Comparison of ENCODE assay signal across 27 mouse cellular contexts in genomic region chr9:40825601-40826000, GRCm38 (mm10). TPM values are rescaled to one million over a fixed set of nuclear protein-coding genes. Genes with fewer than 3 reads are reported as not detected.
DNase-seq lines count a peak whose midpoint lies in the region; ATAC-seq lines count a peak whose summit lies in the region.
"Had no signal": no experiment of that assay in that cellular context is flagged by ENCODE, and none has a peak within 500 bp of the region (broad histone marks: within the 10 kb centered on the region; RNA-seq: fewer than 3 reads in every experiment).

No protein-coding gene starts in this region.

- H3K4me3 ChIP-seq in kidney, embryonic 14.5 days (ENCODE audit: low read length): no peak overlapping the region
- H3K4me3 ChIP-seq: forebrain, embryonic 13.5 days; heart, embryonic 10.5 days; hindbrain, embryonic 12.5 days; intestine, embryonic 15.5 days; limb, embryonic 10.5 days; limb, embryonic 15.5 days; liver, embryonic 15.5 days; lung, embryonic 15.5 days; midbrain, embryonic 12.5 days; neural tube, embryonic 13.5 days had no signal

- H3K27me3 ChIP-seq in kidney, embryonic 14.5 days (ENCODE audit: control insufficient read depth, insufficient read depth, low read length): no peaks in the 10 kb centered on the region
- H3K27me3 ChIP-seq: hindbrain, embryonic 12.5 days; intestine, embryonic 15.5 days; limb, embryonic 15.5 days; lung, embryonic 15.5 days; neural tube, embryonic 13.5 days had no signal

- no peaks in the 10 kb centered on the region for H3K36me3 ChIP-seq in kidney, embryonic 14.5 days (ENCODE audit: control insufficient read depth, insufficient read depth, low read length)
- H3K36me3 ChIP-seq: heart, embryonic 10.5 days; hindbrain, embryonic 12.5 days; intestine, embryonic 15.5 days; limb, embryonic 10.5 days; limb, embryonic 15.5 days; liver, embryonic 15.5 days; lung, embryonic 15.5 days; midbrain, embryonic 12.5 days; neural tube, embryonic 13.5 days had no signal

- no peaks in the 10 kb centered on the region for H3K9me3 ChIP-seq in kidney, embryonic 14.5 days (ENCODE audit: control insufficient read depth, low read length)
- H3K9me3 ChIP-seq: forebrain, embryonic 13.5 days; heart, embryonic 10.5 days; hindbrain, embryonic 12.5 days; intestine, embryonic 15.5 days; limb, embryonic 10.5 days; limb, embryonic 15.5 days; liver, embryonic 15.5 days; lung, embryonic 15.5 days; midbrain, embryonic 12.5 days; neural tube, embryonic 13.5 days had no signal

- peak; percentile 19 for DNase-seq in embryo, embryonic 11 days
- DNase-seq in embryo, embryonic 9.5 days (ENCODE audit: extremely low spot score): no peak
- peak; percentile 22 for DNase-seq in kidney, adult 9 months
- DNase-seq in kidney, postnatal 14 days: peak; percentile 49
- DNase-seq in kidney, postnatal 36 days: peak; percentile 35 to 60
- DNase-seq in retina, postnatal 1 day: no peak
- DNase-seq: cerebellum, adult 8-10 months; gastrocnemius, postnatal 25 days; heart, adult 11 months; layer of hippocampus, adult 9-11 months; thymus, adult 2 months; thymus, postnatal 4 days had no signal

- H3K27ac ChIP-seq in kidney, embryonic 14.5 days (ENCODE audit: low read depth, low read length): no peak overlapping the region
- H3K27ac ChIP-seq: forebrain, embryonic 13.5 days; heart, embryonic 10.5 days; hindbrain, embryonic 12.5 days; hindbrain, postnatal 0 days; intestine, embryonic 15.5 days; limb, embryonic 10.5 days; limb, embryonic 15.5 days; liver, embryonic 15.5 days; lung, embryonic 15.5 days; midbrain, embryonic 12.5 days; neural tube, embryonic 13.5 days had no signal

- H3K4me2 ChIP-seq in kidney, embryonic 14.5 days (replicated peaks; ENCODE audit: low read depth, low read length): no peak overlapping the region
- H3K4me2 ChIP-seq: forebrain, embryonic 13.5 days; hindbrain, embryonic 12.5 days; intestine, embryonic 15.5 days; limb, embryonic 15.5 days; liver, embryonic 15.5 days; lung, embryonic 15.5 days; midbrain, embryonic 12.5 days; neural tube, embryonic 13.5 days had no signal

- no peak for ATAC-seq in kidney, embryonic 14.5 days (ENCODE audit: low FRiP score, low TSS enrichment)
- ATAC-seq: CD4-positive, CD25-positive, alpha-beta regulatory T cell, adult 4 months; forebrain, embryonic 13.5 days; hindbrain, postnatal 0 days; intestine, embryonic 15.5 days had no signal

- WGBS in kidney, embryonic 14.5 days: 47% methylated on average over 6 of the region's 6 CpGs

- H3K4me1 ChIP-seq in kidney, embryonic 14.5 days (ENCODE audit: control insufficient read depth, insufficient read depth, low read length): no peaks in the 10 kb centered on the region

- H3K9ac ChIP-seq in kidney, embryonic 14.5 days (ENCODE audit: low read depth, low read length): no peak overlapping the region
- H3K9ac ChIP-seq: forebrain, embryonic 13.5 days; hindbrain, embryonic 12.5 days; intestine, embryonic 15.5 days; limb, embryonic 15.5 days; liver, embryonic 15.5 days; lung, embryonic 15.5 days; midbrain, embryonic 12.5 days; neural tube, embryonic 13.5 days had no signal

RNA-seq across cellular contexts. Expression of gene Hspa8, which starts 24.8 kb away (rescaled TPM):
- polyA plus RNA-seq in kidney, embryonic 14.5 days (2014; fragmentation: Nextera tagmentation; extraction: Ambion mirVana): 2,147 and 3,036 TPM in 2 replicates

RNA-seq across cellular contexts. Expression of gene Bsx, which starts 48.3 kb away (rescaled TPM):
- polyA plus RNA-seq in kidney, embryonic 14.5 days (2014; fragmentation: Nextera tagmentation; extraction: Ambion mirVana): not detected in 2 replicates
- polyA plus RNA-seq: CD4-positive, CD25-positive, alpha-beta regulatory T cell, adult 4 months; heart, embryonic 10.5 days; heart, embryonic 16.5 days; hindbrain, embryonic 12.5 days; hindbrain, postnatal 0 days; intestine, embryonic 15.5 days; large intestine, adult 2 months; limb, embryonic 10.5 days; limb, embryonic 15.5 days; liver, embryonic 15.5 days; lung, embryonic 15.5 days; neural tube, embryonic 13.5 days had no signal

Comparison
In these comparisons a context has a peak if more than half of its experiments do, and no peak if none do; other contexts are left out.
1. DNase-seq: peak in embryo, embryonic 11 days (single experiment), kidney, adult 9 months (single experiment), kidney, postnatal 14 days (single experiment) and kidney, postnatal 36 days (2 of 2); none in embryo, embryonic 9.5 days (single experiment) and retina, postnatal 1 day (single experiment).